Mouse (Mus musculus): Measurements from ENCODE around the gene Il4ra. TPM values are rescaled to one million over a fixed set of nuclear protein-coding genes. Genes with fewer than 3 reads are reported as not detected.

The Il4ra gene
- total and polyA plus RNA-seq, 3 experiments = 18.2 to 27.4 (median 26.4) TPM

GRCm38 (mm10) chr7:125588721-125589120, 36.8 kb downstream of the Il4ra start (continued):
- no peak for TF ChIP-seq ZKSCAN1 (IDR thresholded peaks at IDR 0.05; ENCODE audit: borderline replicate concordance, low read depth, low read length)
- peak; percentile 63 for TF ChIP-seq MEF2A (IDR thresholded peaks at IDR 0.05; ENCODE audit: borderline replicate concordance, low read depth, low read length)
- TF ChIP-seq RAD21 (IDR thresholded peaks at IDR 0.05; ENCODE audit: low read depth, low read length) = peak; percentile 2; the same call in 1 of the 2 replicates
- TF ChIP-seq EP300 (IDR thresholded peaks at IDR 0.05; ENCODE audit: low read length) = peak; percentile 85
- TF ChIP-seq ETS1 (conservative IDR thresholded peaks at IDR 0.05; ENCODE audit: low read depth, low read length) = peak; percentile 92

- H3K27me3 ChIP-seq (replicated peaks) = no peaks in the 10 kb centered on the region
- peaks cover 4% of the 10 kb centered on the region for H3K9me3 ChIP-seq (replicated peaks; ENCODE audit: low read length)
- DNase-seq (ENCODE audit: extremely low read depth) = no peak
- in situ Hi-C loops (cut with MboI; ENCODE audit: low pct_ligation_motif_present, low pct_unique_long_range_greater_than_20kb, low sequenced_read_pairs) = no loop called here
- TF ChIP-seq BHLHE40 (IDR thresholded peaks at IDR 0.05; ENCODE audit: low read depth, low read length) (peak; percentile 39; the same call in 1 of the 2 replicates), ETS1 (conservative IDR thresholded peaks at IDR 0.05; ENCODE audit: low read depth, low read length) (peak; percentile 21; the same call in 1 of the 2 replicates), TBP (conservative IDR thresholded peaks at IDR 0.05; ENCODE audit: low read depth, low read length) (no peak)
- H3K4me1 ChIP-seq (ENCODE audit: control insufficient read depth in 1 of 2, insufficient read depth in 2 of 2) = peaks cover 57 to 59% of the 10 kb centered on the region in 2 experiments
- no peak overlapping the region for H3K9ac ChIP-seq (ENCODE audit: insufficient read depth, low read depth)
- no peak overlapping the region for H3K27ac ChIP-seq (ENCODE audit: insufficient read depth, low read depth)
- dilution Hi-C loops (cut with MboI; ENCODE audit: extremely low pct_ligation_motif_present, extremely low pct_unique_long_range_greater_than_20kb, low sequenced_read_pairs) = no loop called here
- no peaks in the 10 kb centered on the region for H3K79me2 ChIP-seq (replicated peaks; ENCODE audit: control insufficient read depth, extremely low read depth, insufficient read depth, poor library complexity, severe bottlenecking)
- H3K4me2 ChIP-seq (ENCODE audit: insufficient read depth, low read depth, poor library complexity, severe bottlenecking) = no peak overlapping the region
- no peak overlapping the region for H3K4me3 ChIP-seq (replicated peaks in 1 of 3; ENCODE audit: low read depth in 2 of 3, low read length in 2 of 3, poor library complexity in 1 of 3)
- H3K36me3 ChIP-seq (replicated peaks in 1 of 2; ENCODE audit: control insufficient read depth in 1 of 2, insufficient read depth in 1 of 2, low read length in 1 of 2) = peaks cover 0 to 4% of the 10 kb centered on the region in 2 experiments
These were observed 38.0 kb downstream of the Il4ra start for GRCm38 (mm10) chr7:125589896-125590295.

- peak overlapping the region; percentile 26; the same call in 1 of the 2 replicates for H3K27ac ChIP-seq (ENCODE audit: insufficient read depth, low read depth)
- no peak overlapping the region for H3K9ac ChIP-seq (ENCODE audit: insufficient read depth, low read depth)
- peak; percentile 63 for DNase-seq (ENCODE audit: extremely low read depth)
- H3K9me3 ChIP-seq (replicated peaks; ENCODE audit: low read length) = no peaks in the 10 kb centered on the region
- dilution Hi-C loops (cut with MboI; ENCODE audit: extremely low pct_ligation_motif_present, extremely low pct_unique_long_range_greater_than_20kb, low sequenced_read_pairs) = no loop called here
- in situ Hi-C loops (cut with MboI; ENCODE audit: low pct_ligation_motif_present, low pct_unique_long_range_greater_than_20kb, low sequenced_read_pairs) = no loop called here
- peak; percentile 44 for TF ChIP-seq IRF4 (IDR thresholded peaks at IDR 0.05; ENCODE audit: low read depth, low read length)
- no peak for TF ChIP-seq MXI1 (IDR thresholded peaks at IDR 0.05; ENCODE audit: low read depth, low read length)
- peak; percentile 40; the same call in 1 of the 2 replicates for TF ChIP-seq MAZ (IDR thresholded peaks at IDR 0.05; ENCODE audit: low read depth, low read length)
- peak; percentile 48; the same call in 1 of the 2 replicates for TF ChIP-seq ZMIZ1 (IDR thresholded peaks at IDR 0.05; ENCODE audit: low read depth, low read length)
- peak; percentile 62 for TF ChIP-seq NELFE (IDR thresholded peaks at IDR 0.05; ENCODE audit: low read depth, low read length)
- TF ChIP-seq BHLHE40 (IDR thresholded peaks at IDR 0.05; ENCODE audit: low read depth, low read length) = peak; percentile 32; the same call in 1 of the 2 replicates
- peak; percentile 71; the same call in 1 of the 2 replicates for TF ChIP-seq TCF12 (IDR thresholded peaks at IDR 0.05; ENCODE audit: low read depth, low read length)
- peak; percentile 58; the same call in 1 of the 2 replicates for TF ChIP-seq TBP (conservative IDR thresholded peaks at IDR 0.05; ENCODE audit: low read depth, low read length)
- no peak for TF ChIP-seq POLR2AphosphoS2 (IDR thresholded peaks at IDR 0.05; ENCODE audit: low read depth, low read length)
- TF ChIP-seq POLR2A (IDR thresholded peaks at IDR 0.05; ENCODE audit: low read depth, low read length) = peak; percentile 50
- peak; percentile 48; the same call in 1 of the 2 replicates for TF ChIP-seq MEF2A (IDR thresholded peaks at IDR 0.05; ENCODE audit: borderline replicate concordance, low read depth, low read length)
- TF ChIP-seq ETS1 (conservative IDR thresholded peaks at IDR 0.05; ENCODE audit: low read depth, low read length) = peak; percentile 43
- peak; percentile 52 for TF ChIP-seq ELF1 (IDR thresholded peaks at IDR 0.05; ENCODE audit: low read depth, low read length)
- no peak for TF ChIP-seq ZKSCAN1 (IDR thresholded peaks at IDR 0.05; ENCODE audit: borderline replicate concordance, low read depth, low read length)
- H3K4me3 ChIP-seq (replicated peaks in 1 of 3; ENCODE audit: low read depth in 2 of 3, low read length in 2 of 3, poor library complexity in 1 of 3) = peak overlapping the region in 1 of 3 experiments; percentile 0
- peak overlapping the region; percentile 45; the same call in 1 of the 2 replicates for H3K4me2 ChIP-seq (ENCODE audit: insufficient read depth, low read depth, poor library complexity, severe bottlenecking)
- no peaks in the 10 kb centered on the region for H3K79me2 ChIP-seq (replicated peaks; ENCODE audit: control insufficient read depth, extremely low read depth, insufficient read depth, poor library complexity, severe bottlenecking)
- H3K27me3 ChIP-seq (replicated peaks) = no peaks in the 10 kb centered on the region
- H3K4me1 ChIP-seq (ENCODE audit: control insufficient read depth in 1 of 2, insufficient read depth in 2 of 2) = peaks cover 45 to 77% of the 10 kb centered on the region in 2 experiments
- H3K36me3 ChIP-seq (replicated peaks in 1 of 2; ENCODE audit: control insufficient read depth in 1 of 2, insufficient read depth in 1 of 2, low read length in 1 of 2) = no peaks in the 10 kb centered on the region
These were observed 41.9 kb downstream of the Il4ra start for GRCm38 (mm10) chr7:125593831-125594230.
